Mouse (Mus musculus) erythroblast, embryonic 14.5 days (primary cell): ENCODE data around the gene Cbx3. TPM values are rescaled to one million over a fixed set of nuclear protein-coding genes. Genes with fewer than 3 reads are reported as not detected.

Experiments used
- H3K27me3 ChIP-seq: 2 replicates; pipeline ENCODE4 v1.6.1; 2012; ENCODE audit warnings: inconsistent platforms; ENCODE audit not compliant: control insufficient read depth
- H3K36me3 ChIP-seq: 2 replicates; pipeline ENCODE4 v1.6.1; 2012; ENCODE audit warnings: mild to moderate bottlenecking, inconsistent platforms; ENCODE audit not compliant: control insufficient read depth
- H3K4me1 ChIP-seq: 2 replicates; pipeline ENCODE4 v1.6.1; 2012; ENCODE audit warnings: inconsistent platforms; ENCODE audit not compliant: control insufficient read depth
- H3K4me3 ChIP-seq: replicated peaks from 2 replicates; pipeline ENCODE3; 2012; ENCODE audit warnings: moderate library complexity, mild to moderate bottlenecking, inconsistent platforms
- H3K9me3 ChIP-seq: 2 replicates; pipeline ENCODE4 v1.6.1; 2012; ENCODE audit warnings: low read length, inconsistent platforms, mixed read lengths; ENCODE audit not compliant: control insufficient read depth
- GATA1 ChIP-seq: IDR thresholded peaks from 2 replicates; pipeline ENCODE4 v1.6.1; 2012; ENCODE audit warnings: low read length, inconsistent platforms, mixed read lengths
- TAL1 ChIP-seq: IDR thresholded peaks from 3 replicates; pipeline ENCODE4 v1.6.1; 2012; ENCODE audit warnings: low read length, inconsistent platforms, mixed read lengths
- polyA plus RNA-seq: library from polyadenylated mRNA; stranded (reverse); fragments of >175 nt; gene quantifications from 2 replicates; pipeline ENCODE4 v1.2.3, GENCODE M21; 2012

Cbx3 gene
- polyA plus RNA-seq, 1 experiment, result 6.6 TPM

- no peaks in the 10 kb centered on the region for H3K9me3 ChIP-seq
- H3K36me3 ChIP-seq, result peaks cover 13% of the 10 kb centered on the region
- peaks cover 3% of the 10 kb centered on the region for H3K4me1 ChIP-seq
- no peak for TF ChIP-seq GATA1
- no peak for TF ChIP-seq TAL1
- no peak overlapping the region for H3K4me3 ChIP-seq
- peaks cover 6% of the 10 kb centered on the region for H3K27me3 ChIP-seq
Measured at GRCm38 (mm10) chr6:51452927-51453503, 17.1 kb upstream of the Cbx3 start.

- Histone ChIP-seq H3K4me1 (peaks cover 6% of the 10 kb centered on the region), H3K4me3 (no peak overlapping the region), H3K36me3 (peaks cover 32% of the 10 kb centered on the region), H3K27me3 (peaks cover 3% of the 10 kb centered on the region), H3K9me3 (no peaks in the 10 kb centered on the region)
- TF ChIP-seq GATA1, result no peak
- no peak for TF ChIP-seq TAL1
Measured at GRCm38 (mm10) chr6:51454949-51455348, 15.2 kb upstream of the Cbx3 start.

DNA sequence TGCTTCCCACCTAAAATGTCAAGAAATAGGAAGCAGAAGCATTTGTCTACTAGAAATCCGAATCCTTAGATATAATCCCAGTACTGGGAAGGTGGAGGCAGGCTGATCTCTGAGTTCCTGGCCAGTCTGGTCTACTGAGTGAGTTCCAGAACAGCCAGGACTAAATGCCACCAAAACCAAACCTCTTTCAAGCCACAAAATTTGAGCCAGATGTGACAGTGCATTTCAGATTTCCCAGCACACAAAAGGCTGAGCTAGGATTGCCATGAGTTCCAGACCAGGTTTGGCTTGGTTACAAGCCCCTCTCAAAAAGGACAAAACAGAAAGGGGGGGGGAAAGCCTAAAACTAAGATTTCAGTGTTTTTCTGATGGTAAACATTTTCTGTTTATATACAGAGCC is 14.0 kb upstream of the Cbx3 start:
- Histone ChIP-seq H3K9me3 (no peaks in the 10 kb centered on the region), H3K36me3 (peaks cover 44% of the 10 kb centered on the region)
- TF ChIP-seq TAL1 (no peak), GATA1 (no peak)

GRCm38 (mm10) chr6:51457283-51457682 is 12.9 kb upstream of the Cbx3 start:
- Histone ChIP-seq H3K4me3 (no peak overlapping the region), H3K4me1 (peaks cover 9% of the 10 kb centered on the region), H3K9me3 (no peaks in the 10 kb centered on the region), H3K27me3 (no peaks in the 10 kb centered on the region; the same call in 1 of the 2 replicates), H3K36me3 (peaks cover 55% of the 10 kb centered on the region)
- TF ChIP-seq GATA1 (no peak), TAL1 (no peak)

More for the DNA sequence above, 14.0 kb upstream of the Cbx3 start:
- no peaks in the 10 kb centered on the region; the same call in 1 of the 2 replicates for H3K27me3 ChIP-seq
- H3K4me1 ChIP-seq, result peaks cover 6% of the 10 kb centered on the region
- no peak overlapping the region for H3K4me3 ChIP-seq

DNA sequence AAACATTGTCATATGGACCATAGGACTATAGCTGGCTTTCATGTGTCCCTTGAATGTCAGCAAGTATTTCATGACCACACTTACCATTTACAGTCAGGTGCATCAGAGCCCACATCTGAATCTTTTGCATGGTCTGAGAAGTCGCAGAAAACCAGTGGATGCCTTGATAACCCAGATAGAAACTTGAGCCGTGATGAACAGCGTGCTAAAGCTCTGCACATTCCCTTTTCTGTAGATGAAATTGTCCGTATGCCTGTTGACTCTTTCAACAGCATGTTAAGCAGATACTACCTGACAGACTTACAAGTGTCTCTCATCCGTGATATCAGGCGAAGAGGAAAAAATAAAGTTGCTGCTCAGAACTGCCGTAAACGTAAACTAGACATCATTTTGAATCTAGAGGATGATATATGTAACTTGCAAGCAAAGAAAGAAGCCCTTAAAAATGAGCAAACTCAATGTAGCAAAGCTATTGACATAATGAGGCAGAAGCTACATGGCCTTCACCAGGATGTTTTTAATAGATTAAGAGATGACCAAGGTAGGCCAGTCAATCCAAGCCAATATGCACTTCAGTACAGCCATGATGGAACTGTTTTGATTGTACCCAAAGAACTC is 12.3 kb upstream of the Cbx3 start:
- TF ChIP-seq TAL1 (no peak), GATA1 (no peak)
- H3K4me3 ChIP-seq, result no peak overlapping the region
- H3K27me3 ChIP-seq, result no peaks in the 10 kb centered on the region; the same call in 1 of the 2 replicates
- H3K36me3 ChIP-seq, result peaks cover 61% of the 10 kb centered on the region
- no peaks in the 10 kb centered on the region for H3K9me3 ChIP-seq
- peaks cover 9% of the 10 kb centered on the region for H3K4me1 ChIP-seq

DNA sequence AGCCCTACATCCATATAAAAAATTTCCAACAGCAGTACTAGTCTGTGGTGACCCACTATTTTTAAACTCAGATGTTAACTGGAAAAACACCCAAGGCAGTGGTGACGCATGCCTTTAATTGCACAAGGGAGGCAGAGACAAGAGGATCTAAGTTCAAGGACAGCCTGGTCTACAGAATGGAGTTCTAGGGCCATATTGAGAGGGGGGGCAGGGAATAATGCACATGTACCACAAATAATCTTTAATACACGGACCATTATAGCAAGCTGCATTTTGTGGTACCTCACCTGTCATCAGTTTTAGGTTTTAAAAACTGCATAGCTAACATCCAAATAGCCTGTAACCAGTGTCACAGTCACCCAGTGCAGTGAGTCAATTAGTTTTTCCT is 11.2 kb upstream of the Cbx3 start:
- no peaks in the 10 kb centered on the region; the same call in 1 of the 2 replicates for H3K27me3 ChIP-seq
- H3K4me3 ChIP-seq, result no peak overlapping the region
- TF ChIP-seq GATA1 (no peak), TAL1 (no peak)
- H3K4me1 ChIP-seq, result peaks cover 13% of the 10 kb centered on the region
- no peaks in the 10 kb centered on the region for H3K9me3 ChIP-seq
- H3K36me3 ChIP-seq, result peaks cover 71% of the 10 kb centered on the region

DNA sequence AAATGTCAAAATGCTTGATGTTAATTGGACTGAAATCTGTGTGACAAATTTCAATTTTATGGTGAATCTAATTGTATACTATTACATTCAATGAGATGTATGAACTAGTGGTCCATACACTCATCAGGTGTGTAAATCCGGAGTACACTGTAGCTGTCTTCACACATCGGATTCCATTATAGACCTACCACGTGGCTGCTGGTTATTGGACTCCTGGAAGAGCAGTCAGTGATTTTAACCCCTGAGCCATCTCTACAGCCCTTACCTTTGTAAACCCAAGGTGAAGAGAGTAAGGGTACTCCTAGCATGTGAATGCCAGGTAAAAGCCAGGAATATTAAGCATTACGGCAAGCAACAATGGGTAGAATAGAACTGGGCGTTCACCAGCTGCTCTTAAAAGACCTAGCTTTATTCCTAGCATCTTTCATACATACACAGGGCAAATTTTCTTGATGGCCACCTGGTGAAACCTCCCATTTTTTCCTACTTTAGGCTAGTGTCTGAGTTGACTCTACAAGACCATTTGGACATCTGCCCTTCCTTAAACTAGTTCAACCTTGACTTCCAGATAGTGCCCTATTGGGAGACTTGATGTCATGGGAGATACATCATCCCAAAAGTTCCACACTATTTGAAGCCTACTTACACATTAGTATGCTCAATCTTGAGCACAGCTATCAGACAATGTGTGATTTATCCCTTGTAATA is 10.7 kb upstream of the Cbx3 start:
- Histone ChIP-seq H3K4me1 (peaks cover 14% of the 10 kb centered on the region), H3K4me3 (no peak overlapping the region), H3K27me3 (no peaks in the 10 kb centered on the region), H3K9me3 (no peaks in the 10 kb centered on the region), H3K36me3 (peaks cover 77% of the 10 kb centered on the region)
- TF ChIP-seq TAL1 (no peak), GATA1 (no peak)

- peaks cover 12% of the 10 kb centered on the region for H3K4me1 ChIP-seq
- no peak for TF ChIP-seq TAL1
- TF ChIP-seq GATA1, result no peak
- H3K9me3 ChIP-seq, result no peaks in the 10 kb centered on the region
- no peaks in the 10 kb centered on the region for H3K27me3 ChIP-seq
- no peak overlapping the region for H3K4me3 ChIP-seq
- peaks cover 82% of the 10 kb centered on the region for H3K36me3 ChIP-seq
Measured at GRCm38 (mm10) chr6:51460021-51460360, 10.2 kb upstream of the Cbx3 start.

- no peak overlapping the region for H3K4me3 ChIP-seq
- H3K4me1 ChIP-seq, result peaks cover 13% of the 10 kb centered on the region
- no peak for TF ChIP-seq TAL1
- no peak for TF ChIP-seq GATA1
- H3K27me3 ChIP-seq, result no peaks in the 10 kb centered on the region
- H3K36me3 ChIP-seq, result peaks cover 86% of the 10 kb centered on the region
- H3K9me3 ChIP-seq, result no peaks in the 10 kb centered on the region
Measured at GRCm38 (mm10) chr6:51460363-51460762, 9.8 kb upstream of the Cbx3 start.
